Mouse (Mus musculus) midbrain, embryonic 12.5 days (tissue): Measurements from ENCODE around the gene Cyb561d1. TPM values are rescaled to one million over a fixed set of nuclear protein-coding genes. Genes with fewer than 3 reads are reported as not detected.

ENCODE experiments used
- ATAC-seq: fragments of 200-750 bp; cut with Nextera tagmentation; 2 replicates; pipeline ENCODE4 v1.8.0; 2017; ENCODE audit warnings: low read depth, moderate TSS enrichment, moderate library complexity; ENCODE audit not compliant: low FRiP score
- H3K27ac ChIP-seq: fragments of 300-500 bp; sonication (generic); replicated peaks from 2 replicates; pipeline ENCODE4 v1.5.1; 2016; ENCODE audit warnings: mild to moderate bottlenecking
- H3K27me3 ChIP-seq: fragments of 300-500 bp; sonication (generic); 2 replicates; pipeline ENCODE4 v1.6.1; 2016; ENCODE audit warnings: mild to moderate bottlenecking
- H3K36me3 ChIP-seq: fragments of 300-500 bp; sonication (generic); 2 replicates; pipeline ENCODE4 v1.6.1; 2016
- H3K4me1 ChIP-seq: fragments of 300-500 bp; sonication (generic); 2 replicates; pipeline ENCODE4 v1.6.1; 2016
- H3K4me2 ChIP-seq: fragments of 300-500 bp; sonication (generic); replicated peaks from 2 replicates; pipeline ENCODE4 v1.6.1; 2016; ENCODE audit warnings: mild to moderate bottlenecking, moderate library complexity
- H3K4me3 ChIP-seq: fragments of 300-500 bp; sonication (generic); 2 replicates; pipeline ENCODE4 v1.5.1; 2016; ENCODE audit warnings: mild to moderate bottlenecking
- H3K9ac ChIP-seq: fragments of 300-500 bp; sonication (generic); replicated peaks from 2 replicates; pipeline ENCODE4 v1.6.1; 2016; ENCODE audit warnings: mild to moderate bottlenecking, moderate library complexity
- H3K9me3 ChIP-seq: fragments of 300-500 bp; sonication (generic); 2 replicates; pipeline ENCODE4 v1.6.1; 2016; ENCODE audit warnings: mild to moderate bottlenecking
- WGBS: fragments of 180-500 bp; shearing (Covaris S2); methylation state at CpG from one replicate; pipeline ENCODE4 v1.1.7; 2016; 5-methylcytosine and 5-hydroxymethylcytosine counted together
- polyA plus RNA-seq: library from polyadenylated mRNA; unstranded; fragments of >200 nt; fragmentation: Nextera tagmentation; extraction: Ambion mirVana; gene quantifications from 2 replicates; pipeline ENCODE4 v1.2.1, GENCODE M21; 2016

Cyb561d1 gene
- polyA plus RNA-seq, 1 experiment from 2014 or later = 5.6 TPM

GRCm38 (mm10) chr3:108212406-108212805 lies 11.4 kb upstream of the Cyb561d1 start:
- no peak overlapping the region for H3K9ac ChIP-seq
- H3K9me3 ChIP-seq = no peaks in the 10 kb centered on the region
- peaks cover 8% of the 10 kb centered on the region for H3K36me3 ChIP-seq
- 87% methylated on average over 8 of the region's 8 CpGs for WGBS
- H3K4me2 ChIP-seq = no peak overlapping the region
- no peak overlapping the region for H3K27ac ChIP-seq
- no peak for ATAC-seq
- H3K4me1 ChIP-seq = peaks cover 26% of the 10 kb centered on the region
- H3K4me3 ChIP-seq = no peak overlapping the region
- peaks cover 8% of the 10 kb centered on the region for H3K27me3 ChIP-seq

- 86% methylated on average over 6 of the region's 6 CpGs for WGBS
- H3K4me1 ChIP-seq = peaks cover 26% of the 10 kb centered on the region
- H3K9me3 ChIP-seq = no peaks in the 10 kb centered on the region
- peaks cover 14% of the 10 kb centered on the region for H3K36me3 ChIP-seq
- H3K4me3 ChIP-seq = no peak overlapping the region
- H3K9ac ChIP-seq = no peak overlapping the region
- ATAC-seq = no peak
- peaks cover 7% of the 10 kb centered on the region; the same call in 1 of the 2 replicates for H3K27me3 ChIP-seq
- peak overlapping the region; percentile 95; the same call in 1 of the 2 replicates for H3K27ac ChIP-seq
- H3K4me2 ChIP-seq = 0 out of 2 replicates have a peak overlapping the region, but pooled peaks have one; percentile 74
These were observed 10.8 kb upstream of the Cyb561d1 start for GRCm38 (mm10) chr3:108211845-108212244.

GRCm38 (mm10) chr3:108210771-108211139 lies 9.7 kb upstream of the Cyb561d1 start, which contains the start of gene Atxn7l2:
Gene Atxn7l2, minus strand, starts transcription at chr3:108210934.
- Histone ChIP-seq H3K4me2 (peak within 1 kb of the TSS; percentile 88), H3K27me3 (peaks cover 7% of the 10 kb centered on the region; the same call in 1 of the 2 replicates), H3K36me3 (peaks cover 25% of the 10 kb centered on the region), H3K4me1 (peaks cover 26% of the 10 kb centered on the region), H3K9me3 (no peaks in the 10 kb centered on the region), H3K9ac (peak within 1 kb of the TSS; percentile 80), H3K4me3 (peak within 1 kb of the TSS; percentile 72), H3K27ac (peak within 1 kb of the TSS; percentile 95)
- WGBS = under 1% methylated on average over 14 of the region's 14 CpGs
- ATAC-seq = peak; percentile 89

GRCm38 (mm10) chr3:108209946-108210770 lies 9.1 kb upstream of the Cyb561d1 start:
- peaks cover 26% of the 10 kb centered on the region for H3K4me1 ChIP-seq
- ATAC-seq = peak; percentile 95
- H3K4me2 ChIP-seq = peak overlapping the region; percentile 88
- peak overlapping the region; percentile 72 for H3K4me3 ChIP-seq
- peaks cover 7% of the 10 kb centered on the region; the same call in 1 of the 2 replicates for H3K27me3 ChIP-seq
- H3K9me3 ChIP-seq = no peaks in the 10 kb centered on the region
- H3K36me3 ChIP-seq = peaks cover 31% of the 10 kb centered on the region
- H3K27ac ChIP-seq = peak overlapping the region; percentile 95
- under 1% methylated on average over 71 of the region's 72 CpGs for WGBS
- H3K9ac ChIP-seq = peak overlapping the region; percentile 80

GRCm38 (mm10) chr3:108209536-108209935 lies 8.5 kb upstream of the Cyb561d1 start:
- peaks cover 26% of the 10 kb centered on the region for H3K4me1 ChIP-seq
- H3K27me3 ChIP-seq = peaks cover 7% of the 10 kb centered on the region; the same call in 1 of the 2 replicates
- H3K36me3 ChIP-seq = peaks cover 37% of the 10 kb centered on the region
- H3K27ac ChIP-seq = peak overlapping the region; percentile 95
- H3K9ac ChIP-seq = peak overlapping the region; percentile 80
- H3K4me3 ChIP-seq = peak overlapping the region; percentile 72
- no peaks in the 10 kb centered on the region for H3K9me3 ChIP-seq
- H3K4me2 ChIP-seq = peak overlapping the region; percentile 88
- WGBS = 11% methylated on average over 8 of the region's 8 CpGs
- ATAC-seq = peak; percentile 6

GRCm38 (mm10) chr3:108209001-108209400 lies 8.0 kb upstream of the Cyb561d1 start:
- Histone ChIP-seq H3K9me3 (no peaks in the 10 kb centered on the region), H3K9ac (peak overlapping the region; percentile 80), H3K27me3 (0 out of 2 replicates have a peak, but pooled peaks cover 1% of the 10 kb centered on the region), H3K4me2 (peak overlapping the region; percentile 88), H3K4me3 (peak overlapping the region; percentile 72), H3K36me3 (peaks cover 43% of the 10 kb centered on the region), H3K4me1 (peaks cover 26% of the 10 kb centered on the region), H3K27ac (peak overlapping the region; percentile 95)
- no peak for ATAC-seq
- WGBS = 56% methylated on average over 3 of the region's 3 CpGs

- peaks cover 60% of the 10 kb centered on the region for H3K36me3 ChIP-seq
- H3K27ac ChIP-seq = no peak overlapping the region
- H3K27me3 ChIP-seq = no peaks in the 10 kb centered on the region
- H3K4me2 ChIP-seq = no peak overlapping the region
- no peaks in the 10 kb centered on the region for H3K9me3 ChIP-seq
- WGBS = 92% methylated on average over 15 of the region's 15 CpGs
- 0 out of 2 replicates have a peak overlapping the region, but pooled peaks have one; percentile 6 for H3K9ac ChIP-seq
- no peak for ATAC-seq
- H3K4me3 ChIP-seq = no peak overlapping the region
- H3K4me1 ChIP-seq = peaks cover 27% of the 10 kb centered on the region
These were observed 5.8 kb upstream of the Cyb561d1 start for GRCm38 (mm10) chr3:108206731-108207375.

- no peak overlapping the region for H3K4me2 ChIP-seq
- ATAC-seq = no peak
- H3K9ac ChIP-seq = no peak overlapping the region
- WGBS = 93% methylated on average over 8 of the region's 8 CpGs
- H3K27me3 ChIP-seq = no peaks in the 10 kb centered on the region
- 0 out of 2 replicates have a peak overlapping the region, but pooled peaks have one; percentile 10 for H3K27ac ChIP-seq
- no peaks in the 10 kb centered on the region for H3K9me3 ChIP-seq
- peaks cover 62% of the 10 kb centered on the region for H3K36me3 ChIP-seq
- H3K4me1 ChIP-seq = peaks cover 34% of the 10 kb centered on the region
- H3K4me3 ChIP-seq = no peak overlapping the region
These were observed 4.6 kb upstream of the Cyb561d1 start for GRCm38 (mm10) chr3:108205601-108206000.

GRCm38 (mm10) chr3:108204470-108204869 lies 3.5 kb upstream of the Cyb561d1 start:
- no peak for ATAC-seq
- Histone ChIP-seq H3K9ac (no peak overlapping the region), H3K36me3 (peaks cover 62% of the 10 kb centered on the region), H3K4me3 (no peak overlapping the region), H3K27ac (no peak overlapping the region), H3K4me1 (peaks cover 42% of the 10 kb centered on the region), H3K4me2 (no peak overlapping the region), H3K9me3 (no peaks in the 10 kb centered on the region), H3K27me3 (no peaks in the 10 kb centered on the region)
- WGBS = 88% methylated on average over 11 of the region's 11 CpGs

- ATAC-seq = no peak
- H3K9me3 ChIP-seq = no peaks in the 10 kb centered on the region
- no peak overlapping the region for H3K27ac ChIP-seq
- no peak overlapping the region for H3K9ac ChIP-seq
- no peak overlapping the region for H3K4me3 ChIP-seq
- H3K4me2 ChIP-seq = no peak overlapping the region
- WGBS = 88% methylated on average over 11 of the region's 11 CpGs
- H3K36me3 ChIP-seq = peaks cover 68% of the 10 kb centered on the region
- no peaks in the 10 kb centered on the region for H3K27me3 ChIP-seq
- peaks cover 35% of the 10 kb centered on the region for H3K4me1 ChIP-seq
These were observed 2.8 kb upstream of the Cyb561d1 start for GRCm38 (mm10) chr3:108203621-108204325.

GRCm38 (mm10) chr3:108203212-108203611 lies 2.2 kb upstream of the Cyb561d1 start:
- Histone ChIP-seq H3K36me3 (peaks cover 73% of the 10 kb centered on the region), H3K9me3 (no peaks in the 10 kb centered on the region), H3K9ac (no peak overlapping the region; the same call in 1 of the 2 replicates), H3K4me1 (peaks cover 29% of the 10 kb centered on the region), H3K4me2 (no peak overlapping the region), H3K4me3 (no peak overlapping the region), H3K27me3 (no peaks in the 10 kb centered on the region), H3K27ac (no peak overlapping the region)
- 96% methylated on average over 13 of the region's 13 CpGs for WGBS
- no peak for ATAC-seq
